Mouse (Mus musculus) large intestine, adult 2 months (tissue): ENCODE measurements around the gene Trir. TPM values are rescaled to one million over a fixed set of nuclear protein-coding genes. Genes with fewer than 3 reads are reported as not detected.
A peak's percentile ranks its signal among the peaks of the same experiment; 100 is the strongest.

Source experiments
- DNase-seq: peaks from one replicate; pipeline ENCODE4 v3.0.0-alpha.2; 2012; ENCODE audit warnings: low read depth, low spot score
- WGBS: fragments of 180-500 bp; shearing (Covaris S2); methylation state at CpG from one replicate; pipeline ENCODE4 v1.1.7; 2018; 5-methylcytosine and 5-hydroxymethylcytosine counted together
- polyA plus RNA-seq: library from polyadenylated mRNA; depleted of rRNA; stranded (reverse); fragments of >200 nt; gene quantifications from 2 replicates; pipeline ENCODE4 v1.2.3, GENCODE M21; 2012; rRNA removed

Trir gene
- polyA plus RNA-seq = 93.9 and 101 TPM in 2 replicates

- peak; percentile 96 for DNase-seq
- WGBS = under 1% methylated on average over 74 of the region's 75 CpGs
Observed at GRCm38 (mm10) chr8:85026670-85027515, at the start of gene Trir. Trir (plus strand) TSS chr8:85026823.

DNA sequence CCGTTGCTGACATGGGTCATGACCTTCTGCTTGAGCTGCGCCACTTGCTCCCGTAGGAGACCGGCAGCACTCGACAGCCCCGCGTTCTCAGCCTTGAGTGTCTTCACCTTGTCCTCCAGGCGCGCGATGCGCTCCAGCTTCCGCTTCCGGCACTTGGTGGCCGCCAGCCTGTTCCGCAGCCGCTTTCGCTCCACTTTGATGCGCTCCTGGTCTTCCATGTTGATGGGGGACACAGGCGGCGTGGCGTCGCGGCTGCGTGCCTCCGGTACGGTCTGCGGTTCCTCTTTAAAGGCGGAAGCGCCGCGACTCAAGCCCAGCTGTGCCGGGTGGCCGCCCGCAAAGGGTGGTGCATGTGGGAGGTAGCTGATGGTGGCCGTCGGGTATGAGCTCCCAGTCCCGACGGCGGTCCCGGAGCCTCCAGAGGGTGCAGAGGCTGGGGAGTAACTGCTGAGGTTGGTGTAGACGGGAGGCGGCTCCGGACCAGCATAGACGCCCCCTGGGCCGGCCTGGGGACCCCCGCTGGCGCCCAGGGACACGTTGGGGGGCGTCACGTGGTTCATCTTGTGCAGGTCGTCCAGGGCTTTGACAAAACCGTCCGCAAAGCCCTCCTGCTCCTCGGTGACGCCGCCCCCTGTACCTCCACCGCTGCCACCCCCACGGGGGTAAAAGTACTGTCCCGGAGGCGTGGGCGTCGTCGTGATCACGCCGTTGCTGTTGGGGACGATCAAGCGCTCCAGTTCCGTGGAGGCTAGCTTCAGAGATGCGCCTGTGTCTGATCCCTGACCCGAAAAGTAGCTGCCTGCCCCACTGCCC lies 49.0 kb upstream of the Trir start:
- under 1% methylated on average over 70 of the region's 70 CpGs for WGBS
- DNase-seq = no peak

DNA sequence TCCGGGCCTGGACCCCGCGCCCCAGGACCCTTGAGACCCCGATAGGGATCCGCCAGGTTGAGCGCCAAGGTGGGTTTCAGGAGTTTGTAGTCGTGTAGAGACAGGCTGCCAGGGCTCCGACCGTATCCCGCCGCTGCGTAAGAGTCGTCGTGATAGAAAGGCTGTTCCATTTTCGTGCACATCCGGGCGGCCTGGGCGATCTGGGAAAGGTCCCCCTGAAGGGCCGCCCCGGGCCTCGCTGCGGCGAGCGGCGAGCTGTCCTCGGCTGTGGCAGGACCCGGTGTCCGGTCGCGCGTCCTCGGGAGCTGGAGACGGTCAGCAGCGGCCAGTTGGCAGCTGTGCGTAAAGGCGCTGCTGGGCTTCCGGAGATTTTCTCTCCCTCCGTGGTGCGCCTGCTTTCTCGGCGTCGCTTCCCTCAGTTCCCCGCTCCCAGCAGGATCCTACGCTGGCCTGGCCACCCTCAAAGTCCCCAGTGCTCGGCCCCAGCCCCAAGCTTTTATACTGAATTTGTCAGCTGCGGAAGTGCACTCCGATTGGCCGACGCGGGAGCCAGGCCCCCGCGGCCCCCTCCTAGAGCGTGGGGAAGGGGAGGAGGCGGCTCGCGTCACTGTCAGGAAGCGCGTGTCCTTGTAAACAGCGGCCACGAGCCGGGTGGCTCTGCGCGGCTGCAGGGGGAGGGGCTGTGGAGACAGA lies 48.2 kb upstream of the Trir start, which contains the start of gene Junb:
Junb (minus strand) TSS at position 471 of the 693 bp plus-strand sequence.
- DNase-seq = no peak
- under 1% methylated on average over 62 of the region's 63 CpGs for WGBS

DNA sequence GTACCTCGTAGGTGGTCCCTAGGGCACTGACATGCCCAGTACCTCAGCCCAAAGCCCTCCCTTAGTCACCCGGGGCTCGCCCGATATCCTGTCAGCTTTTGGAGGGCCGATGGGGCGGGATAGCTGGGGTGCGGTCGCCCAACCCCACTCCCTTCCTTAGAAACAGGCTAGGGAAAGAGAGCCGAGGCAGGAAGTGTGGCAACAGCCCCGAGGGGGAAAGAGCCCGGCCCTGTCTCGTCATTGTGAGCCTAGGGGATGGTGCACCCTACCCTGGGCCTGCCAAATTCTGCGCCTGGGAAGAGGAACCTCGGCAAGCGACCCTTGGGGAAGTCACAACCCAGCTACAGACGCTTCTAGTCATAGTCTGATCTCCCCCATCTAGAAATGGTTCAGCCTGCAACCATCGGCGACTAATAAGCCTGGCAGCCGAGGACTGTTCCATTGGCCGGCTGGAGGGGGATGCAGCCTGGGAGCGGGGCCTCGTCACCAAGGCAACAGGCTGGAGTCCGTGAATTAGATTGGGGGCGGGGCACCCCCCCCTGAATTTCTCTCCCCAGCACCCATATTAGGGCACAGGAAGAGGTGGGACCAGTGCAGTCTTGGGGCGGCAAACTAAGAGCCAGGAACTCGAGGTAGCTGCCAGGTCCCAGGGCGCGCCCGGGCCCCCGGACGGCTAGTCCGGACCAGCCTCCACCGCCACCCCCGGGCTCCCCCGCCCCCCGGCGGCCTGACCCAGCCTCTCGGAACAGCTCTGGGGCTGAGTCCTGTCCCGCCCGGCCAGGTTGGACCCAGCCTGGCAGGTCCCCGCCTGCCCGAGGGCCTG lies 46.8 kb upstream of the Trir start:
- DNase-seq = no peak
- WGBS = 1% methylated on average over 42 of the region's 42 CpGs

DNA sequence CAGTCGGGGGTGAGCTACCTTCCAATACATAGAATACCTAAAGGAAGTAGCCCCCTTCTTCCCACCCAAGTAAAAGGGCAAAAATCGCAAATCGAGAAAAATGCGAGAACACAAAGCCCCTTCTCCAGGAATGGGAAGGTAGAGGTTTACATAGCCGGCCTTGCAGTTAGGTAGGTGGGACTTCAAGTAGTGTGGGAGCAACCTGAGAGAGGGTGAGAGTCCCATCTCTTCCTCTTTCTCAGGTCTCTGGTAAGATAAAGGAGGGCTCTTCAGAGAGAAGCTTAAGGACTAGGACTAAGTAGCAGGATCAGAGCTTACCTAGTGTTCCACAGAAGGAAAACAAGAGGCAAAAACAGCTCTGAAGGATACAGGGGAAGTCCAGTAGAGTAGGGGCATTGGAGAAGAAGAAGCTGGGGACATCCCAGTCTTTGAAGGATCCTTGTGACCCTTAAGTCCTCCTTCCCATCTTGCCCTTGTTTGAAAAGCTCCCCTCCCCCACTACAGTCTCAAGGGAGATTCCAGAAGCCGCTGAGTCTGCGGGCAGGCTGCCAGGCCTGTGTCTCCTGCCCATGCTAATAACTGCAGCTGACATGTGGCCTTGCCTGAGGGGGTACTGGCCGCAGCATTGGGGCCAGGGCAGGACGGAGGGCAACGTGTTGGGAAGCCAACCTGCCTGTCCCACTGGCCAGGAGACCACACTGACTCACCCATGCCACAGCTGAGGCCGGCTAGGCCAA lies 45.8 kb upstream of the Trir start:
- DNase-seq = no peak
- WGBS = 12% methylated on average over 11 of the region's 11 CpGs

DNA sequence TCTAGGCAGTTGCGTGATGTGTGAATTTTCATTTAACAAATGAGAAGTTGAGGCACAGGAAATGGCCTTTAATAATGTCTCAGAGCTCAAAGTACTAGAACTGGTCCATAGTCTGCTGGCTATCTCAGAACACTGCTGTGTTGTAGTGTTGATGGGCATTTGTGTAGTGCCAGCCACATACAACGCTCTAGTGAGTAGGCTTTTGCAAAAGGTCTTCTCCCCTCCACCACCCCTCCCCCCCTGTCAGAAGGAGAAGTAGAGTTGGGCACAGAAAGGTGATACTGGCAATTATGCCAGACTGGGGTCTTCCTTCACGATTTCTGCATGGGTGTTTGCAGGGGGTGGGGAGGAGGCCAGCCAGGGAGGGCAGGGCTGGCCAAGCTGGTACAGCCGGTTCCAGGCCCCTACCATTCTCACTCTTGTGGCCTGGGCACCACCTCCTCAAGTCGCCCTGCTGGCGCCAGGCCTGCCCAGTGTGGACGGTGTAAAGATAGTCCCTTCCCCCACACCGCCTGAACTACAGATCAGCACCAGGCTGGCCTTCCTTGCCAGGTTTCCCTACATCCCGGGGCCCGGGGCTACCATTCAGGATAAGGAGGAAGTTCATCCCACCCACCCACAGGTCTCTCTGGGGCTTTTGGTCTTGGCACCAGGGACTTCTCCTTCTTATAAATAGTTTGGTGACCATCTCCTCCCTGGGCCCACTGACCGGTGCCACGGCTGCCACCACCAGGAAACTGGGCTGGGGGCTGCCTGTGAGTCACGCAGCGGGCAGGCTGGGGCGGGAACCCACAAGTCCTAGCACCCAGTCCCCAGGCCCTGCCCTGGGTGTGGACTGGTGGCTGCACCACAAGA lies 44.8 kb upstream of the Trir start:
- DNase-seq = no peak
- 36% methylated on average over 15 of the region's 15 CpGs for WGBS

DNA sequence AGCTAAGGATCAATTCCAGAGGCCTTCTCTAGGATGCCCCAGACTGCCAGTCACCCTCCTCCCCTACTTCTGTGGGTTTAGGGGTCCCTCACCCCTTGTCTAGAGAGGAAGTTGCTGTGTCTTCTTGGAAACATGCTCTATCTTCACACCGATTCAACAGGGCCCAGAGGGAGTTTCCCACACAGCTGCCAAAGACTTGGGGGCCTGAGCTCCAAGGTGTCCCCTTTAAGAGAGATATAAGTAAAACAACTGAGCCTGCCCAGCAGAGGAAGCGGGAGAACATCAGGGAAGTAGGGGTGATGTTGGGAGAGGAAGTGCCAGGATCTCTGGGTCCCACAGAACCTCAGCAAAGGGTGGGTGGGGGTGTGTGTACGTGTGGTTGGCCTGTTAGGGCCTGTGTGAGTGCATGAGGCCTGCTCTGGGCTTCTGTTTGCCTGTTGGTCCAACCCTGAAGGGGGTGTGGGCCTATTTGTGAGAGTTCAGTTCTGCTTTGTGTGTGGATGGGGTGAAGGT lies 44.1 kb upstream of the Trir start:
- no peak for DNase-seq
- 49% methylated on average over 3 of the region's 3 CpGs for WGBS

DNA sequence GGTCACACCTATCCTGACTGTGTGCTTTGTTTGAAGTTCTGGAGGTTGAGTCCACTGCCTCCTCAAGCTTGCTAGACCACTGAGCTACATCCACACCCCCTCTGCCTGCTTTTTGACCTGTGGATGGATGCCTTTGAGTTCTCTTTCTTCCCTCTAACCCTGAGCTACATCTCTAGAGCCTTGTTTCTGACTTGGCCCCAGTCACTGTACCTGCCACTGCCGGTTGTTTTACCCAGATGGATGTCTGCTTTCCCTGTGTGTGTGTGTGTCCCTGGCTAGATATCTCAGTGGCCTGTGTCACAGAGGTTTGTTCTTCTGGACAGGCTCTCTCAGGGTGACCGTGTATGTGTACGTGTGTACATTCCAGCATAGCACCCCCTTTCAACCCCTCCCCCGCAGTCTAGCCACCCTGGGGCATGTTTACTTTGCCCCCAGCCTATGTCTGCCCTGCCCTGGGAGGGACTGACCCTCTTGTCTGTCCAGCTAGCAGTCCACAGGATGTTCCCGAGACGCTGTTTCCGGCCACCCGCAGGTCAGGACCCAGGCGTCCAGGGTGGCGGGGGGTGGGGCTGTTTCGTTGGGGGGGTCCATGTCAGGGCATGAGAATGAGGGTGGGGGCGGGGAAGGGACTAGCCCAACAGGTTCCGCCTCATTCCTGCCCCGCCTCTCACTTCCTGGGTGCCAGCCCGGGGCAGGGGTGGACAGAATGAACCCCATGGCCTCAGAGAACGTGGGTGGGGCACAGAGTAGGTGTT lies 42.2 kb upstream of the Trir start:
- whole genome bisulfite sequencing = 4% methylated on average over 16 of the region's 16 CpGs

GRCm38 (mm10) chr8:84985049-84985683 lies 41.5 kb upstream of the Trir start:
- 1% methylated on average over 23 of the region's 23 CpGs for WGBS
- DNase-seq = no peak

More for the DNA sequence above, 42.2 kb upstream of the Trir start:
- no peak for DNase-seq

GRCm38 (mm10) chr8:84985684-84986378 lies 40.8 kb upstream of the Trir start:
- DNase-seq = no peak
- WGBS = under 1% methylated on average over 53 of the region's 53 CpGs

GRCm38 (mm10) chr8:84986379-84986945 lies 40.2 kb upstream of the Trir start:
- 24% methylated on average over 8 of the region's 8 CpGs for WGBS
- no peak for DNase-seq

DNA sequence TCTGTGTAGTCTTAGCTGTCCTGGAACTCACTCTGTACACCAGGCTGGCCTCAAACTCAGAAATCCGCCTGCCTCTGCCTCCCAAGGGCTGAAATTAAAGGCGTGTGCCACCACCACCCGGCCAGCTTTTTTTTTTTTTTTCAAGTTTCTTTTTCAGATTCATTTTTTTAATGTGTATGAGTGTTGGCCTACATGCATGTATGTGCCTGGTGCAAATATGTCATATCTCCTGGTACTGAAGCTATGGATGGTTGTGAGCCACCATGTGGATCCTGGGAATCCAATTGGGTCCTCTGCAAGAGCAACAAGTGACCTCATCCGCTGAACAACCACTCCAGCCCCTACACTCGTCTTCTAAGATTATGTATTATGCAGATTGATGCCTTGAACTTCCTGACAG lies 39.2 kb upstream of the Trir start:
- DNase-seq = no peak
- 72% methylated on average over 5 of the region's 5 CpGs for WGBS

- no peak for DNase-seq
Observed at GRCm38 (mm10) chr8:84987903-84988302, 38.7 kb upstream of the Trir start.

DNA sequence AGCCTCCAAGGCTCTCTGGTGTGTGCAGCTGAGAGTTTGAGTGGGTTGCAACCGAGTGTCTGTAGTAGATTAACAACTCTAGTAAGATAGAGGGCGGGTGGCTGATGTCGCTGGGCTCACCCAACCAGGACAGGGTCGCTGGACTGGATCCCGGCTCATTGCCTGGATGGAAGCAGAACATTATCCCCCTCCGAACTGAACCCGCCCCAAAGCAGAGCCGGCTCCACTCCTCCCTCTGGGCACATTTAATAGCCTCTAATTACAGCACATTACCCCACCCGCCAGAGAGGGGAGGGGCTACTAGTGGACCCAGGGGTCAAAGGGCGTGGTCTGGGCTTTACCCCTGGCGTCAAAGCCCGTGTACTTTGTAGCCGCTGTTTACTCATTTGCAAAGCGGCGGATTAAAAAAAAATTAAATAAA lies 37.3 kb upstream of the Trir start:
- no peak for DNase-seq
- WGBS = 3% methylated on average over 15 of the region's 15 CpGs

More at GRCm38 (mm10) chr8:84987903-84988302, 38.7 kb upstream of the Trir start:
- 74% methylated on average over 2 of the region's 2 CpGs for WGBS

DNA sequence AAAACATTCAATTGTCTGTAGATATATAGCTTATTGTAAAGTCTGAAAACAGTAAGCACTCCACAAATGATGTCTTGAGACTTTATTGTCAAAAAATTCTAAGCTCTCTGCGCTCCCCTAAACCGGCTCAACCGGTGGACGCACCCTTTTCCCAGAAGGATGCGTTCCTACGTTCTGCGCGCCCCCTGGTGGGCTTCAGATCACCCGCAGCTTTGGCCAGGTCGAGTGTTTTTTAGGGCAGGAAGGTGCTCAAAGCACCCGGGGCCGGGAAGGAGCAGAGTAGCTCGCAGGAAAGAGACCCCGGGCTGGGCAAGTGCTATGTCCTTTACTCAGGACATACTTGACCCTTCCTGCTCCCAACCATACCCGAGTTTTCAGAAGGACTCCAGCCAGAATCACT lies 36.8 kb upstream of the Trir start:
- DNase-seq = no peak
- under 1% methylated on average over 15 of the region's 15 CpGs for WGBS
